Mouse (Mus musculus) B cell, adult 62 days (primary cell): ENCODE results near the gene Atp13a3. TPM values are rescaled to one million over a fixed set of nuclear protein-coding genes. Genes with fewer than 3 reads are reported as not detected.

Experiments used
- total RNA-seq: library from RNA; stranded (reverse); gene quantifications from 4 replicates; pipeline ENCODE4 v1.2.4, GENCODE M21; 2023

Gene Atp13a3
- 78.3 to 97.6 TPM (median 85.8 TPM) in 4 replicates for total RNA-seq

GRCm38 (mm10) chr16:30405925-30406670, at the start of gene Atp13a3:
TSS of gene Atp13a3 (minus strand) at chr16:30405975.

GRCm38 (mm10) chr16:30310647-30311046, 95.1 kb downstream of the Atp13a3 start, which contains the start of gene Gp5:
TSS of gene Gp5 (minus strand) at chr16:30310779.

GRCm38 (mm10) chr16:30282844-30283495, 122.8 kb downstream of the Atp13a3 start, which contains the start of gene Lrrc15:
TSS of gene Lrrc15 (minus strand) at chr16:30283256.

GRCm38 (mm10) chr16:30267359-30267758, 138.4 kb downstream of the Atp13a3 start, which contains the start of gene Cpn2:
TSS of gene Cpn2 (minus strand) at chr16:30267499.

Other genes starting within 250 kb of the Atp13a3 start
- gene Cpn2, start 138.5 kb downstream of the Atp13a3 start, total RNA-seq: not detected in 4 replicates
- not detected in 4 replicates for gene Lrrc15, start 122.7 kb downstream of the Atp13a3 start, total RNA-seq
- 0.35 to 0.91 TPM (median 0.83 TPM) in 4 replicates for gene Gp5, start 95.2 kb downstream of the Atp13a3 start, total RNA-seq
- gene Tmem44, start 144.9 kb upstream of the Atp13a3 start, total RNA-seq: 0.18 to 1.5 TPM in 2 of 4 replicates, not detected in the others
- gene Lsg1, start 181.6 kb upstream of the Atp13a3 start, total RNA-seq: 82.7 to 100 TPM (median 88.9 TPM) in 4 replicates
- gene Fam43a, start 193.7 kb upstream of the Atp13a3 start, total RNA-seq: 255 to 295 TPM (median 274 TPM) in 4 replicates